Mouse (Mus musculus) limb, embryonic 14.5 days (tissue): Measurements from ENCODE around the gene Sarnp. TPM values are rescaled to one million over a fixed set of nuclear protein-coding genes. Genes with fewer than 3 reads are reported as not detected.

Experiments used
- ATAC-seq: fragments of 200-750 bp; cut with Nextera tagmentation; 2 replicates; pipeline ENCODE4 v1.8.0; 2017; ENCODE audit warnings: low read depth, moderate number of reproducible peaks, moderate TSS enrichment; ENCODE audit not compliant: low FRiP score
- DNase-seq: peaks from one replicate; pipeline ENCODE4 v3.0.0-alpha.2; 2015; ENCODE audit warnings: low spot score
- H3K27ac ChIP-seq: fragments of 300-500 bp; sonication (generic); replicated peaks from 2 replicates; pipeline ENCODE4 v1.5.1; 2014; ENCODE audit warnings: low read depth, mild to moderate bottlenecking, low read length, moderate library complexity, mixed read lengths
- H3K27me3 ChIP-seq: fragments of 300-500 bp; sonication (generic); 2 replicates; pipeline ENCODE4 v1.6.1; 2014; ENCODE audit warnings: low read length, mixed read lengths; ENCODE audit not compliant: control insufficient read depth, insufficient read depth
- H3K36me3 ChIP-seq: fragments of 300-500 bp; sonication (generic); 2 replicates; pipeline ENCODE4 v1.6.1; 2014; ENCODE audit warnings: mild to moderate bottlenecking, low read length, moderate library complexity, mixed read lengths; ENCODE audit not compliant: control insufficient read depth, insufficient read depth
- H3K4me1 ChIP-seq: fragments of 300-500 bp; sonication (generic); 2 replicates; pipeline ENCODE4 v1.6.1; 2014; ENCODE audit warnings: antibody characterized with exemption, low read length, mixed read lengths; ENCODE audit not compliant: control insufficient read depth, insufficient read depth
- H3K4me2 ChIP-seq: fragments of 300-500 bp; sonication (generic); replicated peaks from 2 replicates; pipeline ENCODE4 v1.6.1; 2014; ENCODE audit warnings: low read depth, mild to moderate bottlenecking, low read length, moderate library complexity; ENCODE audit not compliant: severe bottlenecking
- H3K4me3 ChIP-seq: fragments of 300-500 bp; sonication (generic); replicated peaks from 2 replicates; pipeline ENCODE4 v1.5.1; 2014; ENCODE audit warnings: low read length
- H3K9ac ChIP-seq: fragments of 300-500 bp; sonication (generic); 2 replicates; pipeline ENCODE4 v1.6.1; 2014; ENCODE audit warnings: mild to moderate bottlenecking, low read depth, low read length, moderate library complexity; ENCODE audit not compliant: severe bottlenecking
- H3K9me3 ChIP-seq: fragments of 300-500 bp; sonication (generic); 2 replicates; pipeline ENCODE4 v1.6.1; 2016; ENCODE audit warnings: low read length; ENCODE audit not compliant: control insufficient read depth
- POLR2A ChIP-seq: fragments of 200-500 bp; IDR thresholded peaks from 2 replicates; pipeline ENCODE4 v1.8.0; 2012; ENCODE audit warnings: inconsistent platforms, mild to moderate bottlenecking, moderate library complexity, borderline replicate concordance; ENCODE audit not compliant: insufficient read depth, insufficient read length; ENCODE audit errors: extremely low read depth
- WGBS: fragments of 180-500 bp; shearing (Covaris S2); extraction: QIAGEN DNeasy Blood & Tissue Kit; methylation state at CpG from one replicate; pipeline ENCODE4 v1.1.7; 2014; 5-methylcytosine and 5-hydroxymethylcytosine counted together
- polyA plus RNA-seq, 2 experiments: library from polyadenylated mRNA; depleted of rRNA in 1 of 2; stranded (reverse) in 1 of 2; unstranded in 1 of 2; fragments of >200 nt; fragmentation: Nextera tagmentation in 1 of 2; extraction: Ambion mirVana in 1 of 2; gene quantifications; 2 replicates each; pipeline versions ENCODE4 v1.2.1 to v1.2.3; 2012 to 2014

Sarnp gene
- polyA plus RNA-seq, 2 experiments: 122 to 200 TPM

- TF ChIP-seq POLR2A: no peak
- Histone ChIP-seq H3K9me3 (no peaks in the 10 kb centered on the region), H3K27me3 (no peaks in the 10 kb centered on the region), H3K4me3 (no peak overlapping the region), H3K36me3 (no peaks in the 10 kb centered on the region), H3K27ac (no peak overlapping the region), H3K9ac (no peak overlapping the region), H3K4me2 (no peak overlapping the region), H3K4me1 (peaks cover 10% of the 10 kb centered on the region)
- ATAC-seq (no peak), DNase-seq (no peak)
- WGBS: 100% methylated on average over 1 of the region's 1 CpGs
These were observed 36.9 kb upstream of the Sarnp start for GRCm38 (mm10) chr10:128780200-128780599.

GRCm38 (mm10) chr10:128790398-128791124, 26.6 kb upstream of the Sarnp start, which contains the start of gene Mmp19:
Gene Mmp19, plus strand, starts transcription at chr10:128790910.
- no peaks in the 10 kb centered on the region for H3K36me3 ChIP-seq
- no peaks in the 10 kb centered on the region for H3K9me3 ChIP-seq
- ATAC-seq: no peak
- no peak within 1 kb of the TSS for H3K27ac ChIP-seq
- H3K4me3 ChIP-seq: no peak within 1 kb of the TSS
- no peak for DNase-seq
- H3K9ac ChIP-seq: no peak within 1 kb of the TSS
- H3K4me2 ChIP-seq: no peak within 1 kb of the TSS
- H3K4me1 ChIP-seq: no peaks in the 10 kb centered on the region
- WGBS: 74% methylated on average over 7 of the region's 7 CpGs
- TF ChIP-seq POLR2A: no peak
- no peaks in the 10 kb centered on the region for H3K27me3 ChIP-seq

- DNase-seq: no peak
- Histone ChIP-seq H3K36me3 (no peaks in the 10 kb centered on the region), H3K27me3 (no peaks in the 10 kb centered on the region), H3K9ac (no peak overlapping the region), H3K27ac (no peak overlapping the region), H3K4me2 (no peak overlapping the region), H3K4me3 (no peak overlapping the region), H3K9me3 (no peaks in the 10 kb centered on the region), H3K4me1 (no peaks in the 10 kb centered on the region)
- no peak for TF ChIP-seq POLR2A
- ATAC-seq: no peak
These were observed 25.1 kb upstream of the Sarnp start for GRCm38 (mm10) chr10:128792041-128792440.

GRCm38 (mm10) chr10:128793258-128793657, 23.9 kb upstream of the Sarnp start:
- no peak for TF ChIP-seq POLR2A
- no peak overlapping the region for H3K9ac ChIP-seq
- no peaks in the 10 kb centered on the region for H3K27me3 ChIP-seq
- H3K27ac ChIP-seq: no peak overlapping the region
- 94% methylated on average over 1 of the region's 1 CpGs for WGBS
- ATAC-seq: no peak
- peaks cover 5% of the 10 kb centered on the region; the same call in 1 of the 2 replicates for H3K36me3 ChIP-seq
- H3K9me3 ChIP-seq: no peaks in the 10 kb centered on the region
- no peak for DNase-seq
- no peaks in the 10 kb centered on the region for H3K4me1 ChIP-seq
- H3K4me3 ChIP-seq: no peak overlapping the region
- no peak overlapping the region for H3K4me2 ChIP-seq

- Histone ChIP-seq H3K4me3 (no peak overlapping the region), H3K9ac (no peak overlapping the region), H3K9me3 (no peaks in the 10 kb centered on the region), H3K4me2 (no peak overlapping the region), H3K4me1 (no peaks in the 10 kb centered on the region), H3K36me3 (peaks cover 9% of the 10 kb centered on the region; the same call in 1 of the 2 replicates), H3K27me3 (no peaks in the 10 kb centered on the region), H3K27ac (no peak overlapping the region)
- WGBS: 83% methylated on average over 5 of the region's 5 CpGs
- ATAC-seq (no peak), DNase-seq (no peak)
- TF ChIP-seq POLR2A: no peak
These were observed 22.7 kb upstream of the Sarnp start for GRCm38 (mm10) chr10:128794391-128794790.
